Mouse (Mus musculus) kidney, postnatal 36 days (tissue): ENCODE results near the gene Spop.
"Not testable (repeated sequence)": the region's sequence is repeated elsewhere in the genome, so short reads cannot be mapped to it uniquely, and the experiment has no call there.

ENCODE experiments used
- DNase-seq, 2 experiments: peaks; one replicate each; pipeline ENCODE4 v3.0.0; 2021 to 2022; ENCODE audit warnings: mixed read lengths in 2 of 2

Spop gene

GRCm38 (mm10) chr11:95500836-95501235 is 87.0 kb downstream of the Spop start:
- DNase-seq, result no peak

GRCm38 (mm10) chr11:95501826-95502225 is 87.9 kb downstream of the Spop start:
- DNase-seq, result not testable (repeated sequence)

DNA sequence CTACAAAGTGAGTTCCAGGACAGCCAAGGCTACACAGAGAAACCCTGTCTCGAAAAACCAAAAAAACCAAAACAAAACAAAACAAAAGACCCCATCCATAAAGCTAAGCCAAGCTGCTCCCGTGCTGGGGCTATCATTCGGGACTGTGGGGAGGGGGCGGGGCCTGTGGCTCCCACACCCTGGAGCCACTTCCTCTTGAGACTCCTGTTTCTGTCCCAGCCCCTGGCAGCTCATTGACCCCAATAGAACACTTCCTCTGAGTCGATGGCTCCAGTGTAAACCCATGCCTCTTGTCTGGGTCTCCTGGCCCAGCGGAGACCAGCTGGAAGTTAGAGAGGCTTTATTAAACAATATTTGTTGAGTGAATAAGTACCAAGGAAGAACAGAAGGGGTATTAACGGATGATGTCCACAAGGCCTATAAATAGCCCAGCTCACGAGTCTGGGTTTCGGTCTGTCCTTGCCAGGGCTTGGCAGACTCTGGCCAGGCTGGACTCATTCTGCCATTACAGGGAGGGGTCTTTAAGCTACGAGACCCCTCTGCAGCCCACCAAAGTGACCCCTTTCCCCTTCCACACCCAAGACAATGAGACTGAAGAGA is 89.8 kb downstream of the Spop start:
- DNase-seq, result peak in 1 of 2 experiments; percentile 33

- DNase-seq, result no peak
Observed at GRCm38 (mm10) chr11:95504271-95504731, 90.4 kb downstream of the Spop start.

DNA sequence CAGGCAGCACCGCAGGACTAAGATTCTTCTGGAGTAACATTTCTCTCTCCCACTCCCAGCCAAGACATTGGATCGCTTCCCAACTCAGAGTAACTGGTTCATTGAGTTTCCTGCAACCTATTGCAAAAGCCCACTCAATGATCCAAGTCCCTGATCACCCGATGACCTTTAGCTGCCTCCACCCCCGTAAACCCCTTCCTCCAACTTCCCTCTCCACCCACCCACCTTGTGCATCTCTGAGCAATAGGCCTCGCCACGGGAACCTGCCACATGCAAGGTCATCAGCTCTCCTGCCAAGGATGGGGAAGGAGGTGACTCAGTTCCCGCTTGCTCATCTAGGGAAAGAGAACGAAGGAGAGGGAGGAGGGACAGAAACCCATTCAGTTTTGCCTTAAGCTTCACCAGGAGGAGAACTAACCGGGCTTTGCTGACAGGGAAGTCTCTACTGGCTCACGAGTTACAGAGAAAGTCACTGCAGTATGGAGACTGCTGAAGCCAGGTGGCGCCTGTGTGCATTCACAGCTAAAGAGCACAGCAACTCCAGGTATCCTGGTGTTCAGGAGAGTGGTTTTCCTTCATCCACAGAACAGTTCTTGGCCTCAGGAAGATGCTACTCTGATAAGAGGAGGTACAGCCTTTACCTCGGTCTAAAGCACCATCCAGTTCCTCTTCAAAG is 93.3 kb downstream of the Spop start:
- peak in 1 of 2 experiments; percentile 62 for DNase-seq

GRCm38 (mm10) chr11:95507785-95508184 is 93.9 kb downstream of the Spop start:
- no peak for DNase-seq

DNA sequence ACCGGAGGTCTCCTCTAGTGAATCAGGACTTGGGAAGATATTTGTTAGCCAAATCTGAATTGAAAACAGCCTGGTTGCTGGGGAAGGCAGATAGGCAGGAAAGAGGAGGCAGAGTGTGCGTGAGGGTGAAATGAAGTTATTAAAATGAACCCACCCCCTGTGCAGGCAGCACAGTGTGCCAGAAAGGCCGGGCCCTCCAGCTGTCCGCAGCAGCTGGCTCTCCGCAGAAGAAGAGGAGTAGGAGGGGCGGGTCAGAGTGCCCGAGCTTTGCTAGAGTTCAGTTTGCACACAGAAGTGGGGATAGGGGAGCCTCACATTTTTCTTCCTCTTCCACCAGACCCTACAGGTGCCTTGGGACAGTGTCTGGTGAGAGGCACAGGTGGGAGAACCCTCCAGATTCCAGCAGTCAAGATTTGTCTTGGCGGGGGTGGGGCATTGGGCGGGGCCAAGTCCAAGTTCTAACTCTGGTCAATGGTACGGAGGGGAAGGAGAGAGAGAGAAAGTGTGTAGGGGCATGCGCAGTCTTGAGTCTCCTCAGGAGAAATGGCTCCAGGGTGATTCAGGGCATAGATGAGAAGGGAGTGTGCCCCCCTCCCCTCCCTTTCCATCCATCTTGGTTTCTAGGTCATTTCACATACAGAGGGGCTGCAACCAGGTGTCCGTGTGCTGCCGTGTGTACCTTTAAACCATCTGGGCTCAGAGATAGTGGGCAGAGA is 94.5 kb downstream of the Spop start:
- peak in 1 of 2 experiments; percentile 26 for DNase-seq

DNA sequence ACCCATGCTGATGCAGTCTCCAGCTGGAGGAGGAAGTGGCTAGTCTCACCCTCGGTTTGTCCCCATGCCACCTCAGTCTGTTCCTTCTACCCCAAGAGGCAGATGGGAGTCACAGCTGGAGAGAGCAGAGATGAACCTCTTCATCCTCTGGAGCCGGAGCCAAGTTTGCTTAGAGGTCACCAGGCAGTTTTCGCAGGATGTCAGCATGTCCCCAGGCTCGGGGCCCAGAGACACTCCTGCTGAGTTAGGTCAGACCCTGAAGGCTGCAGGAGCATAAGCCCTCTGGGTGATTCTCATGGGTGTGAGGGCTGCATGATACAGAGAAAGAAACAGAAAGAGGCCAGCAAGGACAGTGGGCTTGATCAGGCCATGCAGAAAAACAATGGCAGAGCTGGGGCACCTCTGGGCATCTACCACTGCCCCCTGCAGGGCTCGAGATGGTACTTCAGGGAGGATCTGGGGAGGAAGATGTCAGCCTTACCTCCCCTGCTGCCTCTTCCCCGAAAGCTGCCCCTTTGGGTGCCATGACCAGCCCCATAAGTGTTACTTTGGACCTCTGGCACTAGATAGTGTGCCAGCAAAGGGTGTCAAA is 95.3 kb downstream of the Spop start:
- peak in 1 of 2 experiments; percentile 50 for DNase-seq

- DNase-seq, result no peak
Observed at GRCm38 (mm10) chr11:95510631-95511030, 96.8 kb downstream of the Spop start.

- no peak for DNase-seq
Observed at GRCm38 (mm10) chr11:95511919-95512318, 98.0 kb downstream of the Spop start.

DNA sequence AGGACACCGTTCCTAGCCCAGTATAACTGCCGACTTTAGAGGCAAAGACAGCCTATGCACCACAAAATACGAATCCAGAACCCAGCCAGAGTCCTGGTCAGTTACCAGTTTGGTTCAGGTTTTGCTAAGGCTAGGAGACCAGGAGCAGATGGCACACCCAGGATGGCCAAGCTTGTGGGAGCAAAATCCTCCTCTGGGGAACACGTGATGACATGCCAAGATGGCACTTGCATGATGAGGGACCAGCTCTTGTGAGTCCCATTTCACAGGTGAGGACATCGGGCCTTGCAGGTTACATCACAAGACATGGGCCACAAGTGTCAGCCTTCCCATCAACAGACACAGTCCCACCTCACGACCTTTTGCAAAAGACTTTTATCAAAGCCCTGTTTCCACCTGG is 98.5 kb downstream of the Spop start:
- no peak for DNase-seq

- peak in 1 of 2 experiments; percentile 23 for DNase-seq
Observed at GRCm38 (mm10) chr11:95513461-95514297, 99.8 kb downstream of the Spop start.

DNA sequence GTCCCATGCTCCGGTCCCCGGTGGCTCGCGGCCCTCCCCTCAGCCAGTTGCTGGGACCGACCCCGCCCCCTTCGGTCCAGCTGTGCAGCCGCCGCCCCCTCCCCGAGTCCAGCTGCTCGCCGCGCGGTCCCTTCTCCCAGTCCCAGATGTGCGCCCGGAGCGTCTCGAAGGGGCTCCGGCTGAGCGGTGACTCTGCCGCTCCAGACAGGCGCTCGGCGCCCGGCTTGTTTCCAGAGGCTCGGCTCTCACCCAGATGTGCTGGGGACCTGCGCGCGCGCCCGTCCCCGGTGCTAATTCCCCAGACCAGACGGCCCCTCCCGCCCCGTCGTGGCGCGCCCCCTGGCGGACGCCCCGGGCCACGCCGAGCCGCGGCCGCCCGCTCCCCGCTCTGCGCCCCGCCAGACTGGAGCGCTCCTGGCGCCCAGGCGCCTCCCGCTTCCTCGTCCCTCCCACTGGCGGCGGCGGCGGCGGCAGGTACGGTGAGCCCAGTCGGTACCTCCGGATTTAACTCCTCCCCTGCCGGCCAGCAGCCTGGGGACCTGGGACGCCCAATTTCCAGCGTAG is 100.5 kb downstream of the Spop start, which contains the start of gene Nxph3:
Gene Nxph3, minus strand, starts transcription at position 273 of the 564 bp plus-strand sequence.
- peak; percentile 54 to 83 for DNase-seq

DNA sequence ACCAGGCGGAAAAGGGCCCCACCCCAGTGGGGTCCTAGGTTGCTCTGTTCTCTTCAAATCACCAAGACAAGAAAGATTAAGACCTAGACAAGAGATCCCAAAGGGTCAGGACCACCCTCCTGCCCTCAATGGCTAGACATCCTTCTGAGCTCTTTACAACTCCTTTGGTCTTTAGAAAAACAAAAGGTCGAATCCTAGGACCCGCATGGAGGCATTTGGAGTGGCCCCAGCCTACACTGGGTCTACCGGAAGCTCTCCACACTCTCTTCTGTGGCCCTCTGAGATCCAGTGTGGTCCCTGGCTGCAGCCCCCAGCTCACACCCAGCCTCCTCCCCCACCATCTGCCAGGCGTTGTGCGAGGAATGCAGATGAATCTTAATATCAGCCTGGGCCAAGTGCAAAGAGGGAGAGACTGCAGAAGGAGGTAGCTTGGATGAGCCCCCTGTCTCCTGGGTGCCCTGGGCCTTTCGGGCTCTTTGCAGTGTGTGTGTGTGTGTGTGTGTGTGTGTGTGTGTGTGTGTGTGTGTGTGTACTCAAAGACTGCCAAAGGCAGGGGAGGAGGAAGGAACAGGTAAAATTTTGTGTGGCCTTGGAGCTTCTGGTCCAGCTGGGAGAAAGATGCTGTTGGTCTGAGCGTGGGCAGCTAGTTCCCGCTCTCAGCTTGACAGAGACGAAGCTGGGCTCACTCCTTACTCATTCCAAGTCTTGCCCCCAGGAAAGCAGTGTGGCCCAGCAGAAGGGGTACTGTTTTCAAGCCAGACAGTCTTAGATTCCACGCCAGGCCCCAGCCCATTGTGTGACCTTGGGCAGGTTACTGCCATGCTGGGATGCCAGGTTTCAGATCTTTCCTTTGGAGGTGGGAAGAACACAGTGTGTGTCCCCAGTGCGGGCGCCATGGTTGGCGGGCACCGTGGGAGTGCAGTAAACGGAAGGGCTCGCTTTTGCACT is 101.8 kb downstream of the Spop start:
- no peak for DNase-seq

DNA sequence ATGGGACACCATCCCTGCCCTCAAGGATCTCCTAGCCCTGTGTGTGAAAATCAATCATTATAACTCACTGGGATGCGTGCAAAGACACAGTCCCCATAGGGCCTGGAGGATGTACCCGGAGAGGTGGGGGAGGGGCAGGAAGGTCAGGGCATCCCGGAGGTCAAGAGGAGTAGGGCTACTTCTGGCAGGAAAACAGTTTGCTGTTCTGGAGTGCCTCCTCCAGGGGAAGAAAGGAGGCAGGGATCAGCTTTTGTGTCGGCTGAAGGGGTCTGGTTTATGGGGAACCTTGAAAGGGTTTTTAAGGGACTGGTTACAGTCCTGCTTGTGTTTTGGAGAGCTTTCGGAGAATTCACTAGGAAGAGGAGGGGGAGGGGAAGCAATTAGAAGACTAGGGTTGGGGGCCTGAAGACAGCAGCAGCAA is 102.6 kb downstream of the Spop start:
- no peak for DNase-seq

DNA sequence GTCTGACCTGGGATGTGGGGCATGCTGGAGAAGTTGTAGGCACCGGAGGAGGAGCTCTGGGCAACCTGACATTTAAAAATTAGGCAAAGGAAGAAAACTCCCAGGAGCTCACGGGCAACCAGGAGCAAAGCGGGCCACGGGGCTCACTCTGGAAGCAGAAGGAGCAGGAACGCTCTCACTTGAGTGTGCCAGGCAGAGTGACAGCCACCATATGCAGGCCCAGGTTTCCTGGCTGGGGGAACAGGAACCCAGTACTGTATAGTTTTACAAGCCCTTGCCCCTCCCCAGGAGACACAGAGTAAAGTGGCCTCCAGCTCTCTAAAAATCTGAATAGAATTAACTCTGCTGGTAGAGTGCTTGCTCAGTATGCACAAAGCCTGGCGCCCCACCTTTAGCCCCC is 103.3 kb downstream of the Spop start:
- DNase-seq, result no peak

DNA sequence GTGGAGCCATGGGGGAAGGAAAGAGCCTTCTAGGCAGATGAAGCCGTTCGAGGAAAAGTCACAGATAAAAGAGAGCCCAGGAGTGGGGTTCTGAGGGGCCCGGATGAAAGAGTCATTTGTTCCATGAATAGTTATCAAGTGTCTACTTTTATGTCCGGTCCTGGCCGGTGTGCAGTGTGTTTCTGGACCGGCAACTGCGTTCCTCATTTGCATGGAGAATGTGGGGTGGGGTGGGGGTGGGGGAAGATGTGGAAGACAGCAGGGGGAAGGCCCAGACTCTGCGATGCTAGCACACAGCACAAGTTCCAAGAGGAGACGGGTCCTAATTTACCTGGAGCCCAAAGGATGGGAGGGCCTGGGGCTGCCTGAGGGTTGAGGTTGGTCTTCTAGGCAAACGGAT is 105.4 kb downstream of the Spop start:
- DNase-seq, result no peak

DNA sequence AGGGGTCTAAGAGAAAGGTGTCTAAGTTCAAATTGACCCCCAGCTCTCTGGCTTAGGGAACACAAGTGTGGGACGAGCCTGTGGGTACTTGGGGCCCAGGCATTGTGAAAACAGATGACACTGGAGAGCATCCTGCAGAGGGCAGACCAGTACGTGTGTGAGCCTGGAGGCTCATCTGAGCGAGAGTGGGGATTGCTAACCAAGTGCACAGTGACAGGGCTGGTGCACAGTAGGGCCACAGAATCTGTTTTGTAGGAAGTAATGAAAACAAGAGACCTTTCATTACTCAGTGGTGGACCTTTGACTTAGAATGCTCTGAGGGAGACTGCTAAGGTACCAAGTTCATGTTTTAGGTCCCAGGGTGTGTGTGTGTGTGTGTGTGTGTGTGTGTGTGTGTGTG is 106.1 kb downstream of the Spop start:
- DNase-seq, result no peak

GRCm38 (mm10) chr11:95520456-95521072 is 106.7 kb downstream of the Spop start:
- peak; percentile 86 to 94 for DNase-seq

DNA sequence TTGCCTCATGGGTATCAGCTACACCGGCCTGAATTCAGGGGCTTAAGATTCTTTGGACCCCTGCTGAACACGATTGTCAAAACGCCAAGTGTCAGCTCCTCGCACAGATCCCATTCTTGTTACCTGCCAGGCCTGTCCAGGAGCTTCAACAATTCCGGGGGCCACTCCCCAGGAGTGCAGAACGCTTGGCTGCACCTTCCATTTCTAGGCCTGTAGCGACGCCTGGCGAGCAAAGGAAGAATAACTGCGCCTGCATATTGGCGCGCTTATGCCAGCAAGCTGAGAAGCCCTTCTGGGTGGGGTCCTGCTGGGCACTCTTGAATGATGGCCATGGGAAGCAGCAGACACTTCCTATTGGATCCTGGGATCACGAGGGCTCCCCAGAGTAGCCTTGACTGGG is 107.7 kb downstream of the Spop start:
- DNase-seq, result peak; percentile 63 to 84
